Mouse (Mus musculus): ENCODE results near the gene Csnk1d. TPM values are rescaled to one million over a fixed set of nuclear protein-coding genes. Genes with fewer than 3 reads are reported as not detected.

Csnk1d gene
- polyA plus RNA-seq, 1 experiment from 2014 or later = 173 TPM

DNA sequence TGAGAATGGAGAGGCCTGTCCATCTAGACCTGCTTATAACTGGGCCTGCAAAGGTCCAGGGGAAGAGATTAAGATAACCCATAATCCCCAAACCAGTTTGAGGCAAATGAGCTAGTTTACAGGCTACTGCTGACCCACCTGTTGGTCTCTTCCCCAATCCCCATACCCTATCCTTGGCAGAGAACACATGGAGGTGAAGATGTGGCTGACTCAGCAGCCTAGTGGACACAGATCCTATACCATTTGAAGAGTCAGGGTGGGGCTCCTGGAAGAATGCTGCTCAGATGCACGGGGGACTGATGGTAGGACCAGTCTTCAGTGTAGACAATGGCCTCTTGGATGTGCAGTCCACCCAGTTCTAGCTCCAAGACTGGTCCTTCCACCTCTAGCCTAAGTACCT, 30.9 kb downstream of the Csnk1d start:
- 60% methylated on average over 1 of the region's 1 CpGs for WGBS
- Histone ChIP-seq H3K27me3 (replicated peaks) (no peaks in the 10 kb centered on the region), H3K9me3 (no peaks in the 10 kb centered on the region), H3K27ac (no peak overlapping the region), H3K4me2 (no peak overlapping the region), H3K4me1 (no peaks in the 10 kb centered on the region), H3K4me3 (no peak overlapping the region), H3K36me3 (replicated peaks) (peaks cover 37% of the 10 kb centered on the region), H3K9ac (no peak overlapping the region)
- ATAC-seq (replicated peaks) = no peak

DNA sequence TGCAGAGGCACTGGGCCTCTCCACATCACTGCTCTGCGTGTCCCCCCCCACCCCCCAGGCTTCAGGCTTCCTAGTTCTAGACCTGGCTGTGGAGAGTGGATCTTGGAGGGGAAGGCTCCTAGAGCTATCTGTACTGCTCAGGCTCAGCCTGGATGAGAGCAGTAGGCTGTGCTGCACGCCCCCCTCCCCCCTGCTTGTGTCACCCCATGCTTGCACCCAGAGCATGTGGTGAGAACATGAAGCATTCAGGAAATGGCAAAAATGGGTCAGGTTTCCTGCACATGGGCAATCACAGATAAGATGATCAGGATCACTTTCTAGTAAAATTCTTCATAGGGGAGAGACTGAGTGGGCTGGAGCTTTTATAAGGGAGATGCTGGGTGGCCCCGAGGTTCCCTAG, 31.6 kb downstream of the Csnk1d start:
- H3K4me1 ChIP-seq = no peaks in the 10 kb centered on the region
- peaks cover 31% of the 10 kb centered on the region for H3K36me3 ChIP-seq (replicated peaks)
- no peak for ATAC-seq (replicated peaks)
- no peak overlapping the region for H3K4me3 ChIP-seq
- H3K4me2 ChIP-seq = no peak overlapping the region
- WGBS = 75% methylated on average over 3 of the region's 3 CpGs
- no peak overlapping the region for H3K9ac ChIP-seq
- H3K27me3 ChIP-seq (replicated peaks) = no peaks in the 10 kb centered on the region
- no peaks in the 10 kb centered on the region for H3K9me3 ChIP-seq
- no peak overlapping the region for H3K27ac ChIP-seq

- H3K4me2 ChIP-seq = no peak overlapping the region
- no peak overlapping the region for H3K9ac ChIP-seq
- no peak for ATAC-seq (replicated peaks)
- 88% methylated on average over 18 of the region's 18 CpGs for WGBS
- no peak overlapping the region for H3K27ac ChIP-seq
- no peaks in the 10 kb centered on the region for H3K27me3 ChIP-seq (replicated peaks)
- H3K4me1 ChIP-seq = no peaks in the 10 kb centered on the region
- no peak overlapping the region for H3K4me3 ChIP-seq
- H3K9me3 ChIP-seq = no peaks in the 10 kb centered on the region
- H3K36me3 ChIP-seq (replicated peaks) = peaks cover 26% of the 10 kb centered on the region
Measured at GRCm38 (mm10) chr11:120959066-120959465, 32.1 kb downstream of the Csnk1d start.

GRCm38 (mm10) chr11:120957731-120958257, 33.3 kb downstream of the Csnk1d start:
- H3K27ac ChIP-seq = no peak overlapping the region
- no peak overlapping the region for H3K9ac ChIP-seq
- 85% methylated on average over 15 of the region's 15 CpGs for WGBS
- no peak for ATAC-seq (replicated peaks)
- H3K4me1 ChIP-seq = no peaks in the 10 kb centered on the region
- H3K9me3 ChIP-seq = no peaks in the 10 kb centered on the region
- peaks cover 13% of the 10 kb centered on the region for H3K36me3 ChIP-seq (replicated peaks)
- H3K4me2 ChIP-seq = no peak overlapping the region
- no peaks in the 10 kb centered on the region for H3K27me3 ChIP-seq (replicated peaks)
- no peak overlapping the region for H3K4me3 ChIP-seq

GRCm38 (mm10) chr11:120957052-120957451, 34.1 kb downstream of the Csnk1d start:
- Histone ChIP-seq H3K4me2 (no peak overlapping the region), H3K27ac (no peak overlapping the region), H3K9ac (no peak overlapping the region), H3K4me3 (no peak overlapping the region), H3K36me3 (replicated peaks) (peaks cover 6% of the 10 kb centered on the region), H3K4me1 (no peaks in the 10 kb centered on the region), H3K27me3 (replicated peaks) (no peaks in the 10 kb centered on the region), H3K9me3 (no peaks in the 10 kb centered on the region)
- 71% methylated on average over 8 of the region's 8 CpGs for WGBS
- ATAC-seq (replicated peaks) = no peak

- Histone ChIP-seq H3K36me3 (replicated peaks) (peaks cover 5% of the 10 kb centered on the region; the same call in 1 of the 2 replicates), H3K4me1 (peaks cover 9% of the 10 kb centered on the region), H3K4me2 (no peak overlapping the region), H3K27ac (no peak overlapping the region), H3K9me3 (no peaks in the 10 kb centered on the region), H3K4me3 (no peak overlapping the region), H3K9ac (no peak overlapping the region), H3K27me3 (replicated peaks) (peaks cover under 1% of the 10 kb centered on the region; the same call in 1 of the 2 replicates)
- 96% methylated on average over 8 of the region's 8 CpGs for WGBS
- ATAC-seq (replicated peaks) = no peak
Measured at GRCm38 (mm10) chr11:120955701-120956100, 35.4 kb downstream of the Csnk1d start.

DNA sequence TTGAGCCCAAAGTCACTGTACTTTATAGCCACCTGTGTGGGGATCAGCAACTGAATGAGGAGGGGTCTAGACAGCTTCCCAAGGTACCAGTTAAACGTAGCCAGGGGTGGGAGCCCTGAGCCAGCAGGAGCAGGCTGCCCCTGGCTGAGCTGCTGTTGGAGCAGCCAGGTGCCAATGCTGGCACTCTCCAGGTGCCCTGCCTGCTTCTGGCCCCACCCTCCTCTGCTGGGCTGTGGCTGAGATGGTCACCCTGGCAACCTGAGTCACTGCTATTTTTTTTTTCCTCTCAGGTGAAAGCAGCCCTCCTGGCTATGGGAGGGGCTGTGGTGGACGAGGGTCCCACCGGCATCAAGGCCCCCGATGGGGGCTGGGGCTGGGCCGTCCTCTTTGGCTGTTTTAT, 36.2 kb downstream of the Csnk1d start:
- Histone ChIP-seq H3K9ac (no peak overlapping the region), H3K36me3 (replicated peaks) (peaks cover 5% of the 10 kb centered on the region; the same call in 1 of the 2 replicates), H3K4me1 (peaks cover 14% of the 10 kb centered on the region), H3K27ac (no peak overlapping the region), H3K4me2 (no peak overlapping the region), H3K4me3 (no peak overlapping the region), H3K9me3 (no peaks in the 10 kb centered on the region), H3K27me3 (replicated peaks) (peaks cover 8% of the 10 kb centered on the region)
- 88% methylated on average over 5 of the region's 5 CpGs for WGBS
- ATAC-seq (replicated peaks) = no peak

DNA sequence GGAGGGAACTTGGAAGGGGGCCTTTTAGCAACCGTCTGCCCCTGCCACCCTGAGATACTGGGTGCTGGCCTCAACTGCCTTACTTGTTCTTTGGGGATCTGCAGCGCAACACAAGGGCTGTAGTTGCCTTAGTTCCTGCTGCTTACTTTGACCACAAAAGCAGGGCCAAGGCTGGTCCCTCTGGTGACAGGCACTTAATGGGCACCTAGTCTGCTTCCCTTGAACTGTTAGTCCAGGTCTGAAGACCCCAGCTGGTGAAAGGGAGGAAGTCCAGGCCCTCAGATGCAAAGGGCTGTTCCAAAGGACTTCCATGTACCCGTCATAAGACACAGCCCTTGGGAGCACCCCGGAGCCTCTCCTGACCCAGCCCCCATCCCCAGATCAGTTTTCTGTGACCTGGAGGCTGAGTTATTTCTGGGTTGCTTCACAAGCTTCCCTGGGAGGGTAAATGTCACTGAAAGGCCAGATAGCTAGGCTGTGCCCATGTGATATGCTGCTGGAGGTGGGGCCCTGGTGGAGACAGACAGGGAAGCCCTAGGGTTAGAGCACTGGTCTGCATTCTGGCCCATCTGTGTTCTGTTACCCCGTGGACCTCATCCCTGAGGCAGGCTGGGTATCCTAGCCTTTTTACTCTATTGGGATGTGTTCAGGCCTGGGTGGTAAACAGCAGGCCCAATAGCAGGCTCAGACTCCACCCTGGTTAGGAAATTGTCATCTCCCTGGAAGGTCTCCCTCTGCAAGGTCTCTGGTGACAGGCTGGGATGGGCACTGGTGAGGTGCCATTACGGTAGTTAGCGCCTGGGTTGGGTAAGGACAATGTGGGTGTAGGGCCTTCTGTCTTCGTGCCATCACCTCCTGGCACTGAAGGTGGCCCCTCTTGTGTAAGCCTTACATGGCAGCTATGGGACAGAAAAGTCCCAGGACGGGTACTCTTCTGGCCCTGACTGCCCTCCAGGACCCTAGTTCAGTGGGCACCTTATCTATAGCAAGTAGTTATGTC, 39.1 kb downstream of the Csnk1d start:
- H3K4me3 ChIP-seq = no peak overlapping the region
- no peaks in the 10 kb centered on the region for H3K9me3 ChIP-seq
- H3K27ac ChIP-seq = no peak overlapping the region
- 82% methylated on average over 9 of the region's 9 CpGs for WGBS
- peak overlapping the region; percentile 68 for H3K4me2 ChIP-seq
- no peak overlapping the region for H3K9ac ChIP-seq
- peaks cover 31% of the 10 kb centered on the region for H3K27me3 ChIP-seq (replicated peaks)
- peaks cover 21% of the 10 kb centered on the region for H3K4me1 ChIP-seq
- ATAC-seq (replicated peaks) = no peak
- no peaks in the 10 kb centered on the region for H3K36me3 ChIP-seq (replicated peaks)

DNA sequence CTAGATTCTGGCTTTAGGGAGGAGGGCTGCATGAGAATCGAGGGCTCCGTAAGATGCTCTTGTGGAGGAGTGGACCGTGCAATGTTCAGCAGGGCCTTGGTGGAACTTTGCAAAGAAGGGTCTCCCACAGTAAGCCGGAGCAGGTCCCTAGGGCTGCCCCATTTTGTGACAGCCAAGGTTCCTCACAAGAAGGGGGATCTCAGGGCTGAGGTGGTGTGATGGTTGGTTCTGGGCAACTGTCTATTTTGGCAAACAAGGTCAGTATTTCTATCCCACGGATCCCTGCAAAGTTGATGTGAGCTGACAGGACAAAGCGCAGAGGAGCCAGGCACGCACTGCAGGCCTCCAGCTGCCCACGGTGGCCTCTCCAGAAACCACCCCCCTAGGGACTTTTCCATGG, 39.9 kb downstream of the Csnk1d start:
- Histone ChIP-seq H3K4me1 (peaks cover 21% of the 10 kb centered on the region), H3K27me3 (replicated peaks) (peaks cover 31% of the 10 kb centered on the region), H3K36me3 (replicated peaks) (no peaks in the 10 kb centered on the region), H3K4me3 (peak overlapping the region; percentile 44), H3K9me3 (no peaks in the 10 kb centered on the region), H3K4me2 (peak overlapping the region; percentile 68), H3K9ac (peak overlapping the region; percentile 37), H3K27ac (no peak overlapping the region)
- ATAC-seq (replicated peaks) = no peak; the same call in 1 of the 2 replicates
- 17% methylated on average over 8 of the region's 8 CpGs for WGBS

DNA sequence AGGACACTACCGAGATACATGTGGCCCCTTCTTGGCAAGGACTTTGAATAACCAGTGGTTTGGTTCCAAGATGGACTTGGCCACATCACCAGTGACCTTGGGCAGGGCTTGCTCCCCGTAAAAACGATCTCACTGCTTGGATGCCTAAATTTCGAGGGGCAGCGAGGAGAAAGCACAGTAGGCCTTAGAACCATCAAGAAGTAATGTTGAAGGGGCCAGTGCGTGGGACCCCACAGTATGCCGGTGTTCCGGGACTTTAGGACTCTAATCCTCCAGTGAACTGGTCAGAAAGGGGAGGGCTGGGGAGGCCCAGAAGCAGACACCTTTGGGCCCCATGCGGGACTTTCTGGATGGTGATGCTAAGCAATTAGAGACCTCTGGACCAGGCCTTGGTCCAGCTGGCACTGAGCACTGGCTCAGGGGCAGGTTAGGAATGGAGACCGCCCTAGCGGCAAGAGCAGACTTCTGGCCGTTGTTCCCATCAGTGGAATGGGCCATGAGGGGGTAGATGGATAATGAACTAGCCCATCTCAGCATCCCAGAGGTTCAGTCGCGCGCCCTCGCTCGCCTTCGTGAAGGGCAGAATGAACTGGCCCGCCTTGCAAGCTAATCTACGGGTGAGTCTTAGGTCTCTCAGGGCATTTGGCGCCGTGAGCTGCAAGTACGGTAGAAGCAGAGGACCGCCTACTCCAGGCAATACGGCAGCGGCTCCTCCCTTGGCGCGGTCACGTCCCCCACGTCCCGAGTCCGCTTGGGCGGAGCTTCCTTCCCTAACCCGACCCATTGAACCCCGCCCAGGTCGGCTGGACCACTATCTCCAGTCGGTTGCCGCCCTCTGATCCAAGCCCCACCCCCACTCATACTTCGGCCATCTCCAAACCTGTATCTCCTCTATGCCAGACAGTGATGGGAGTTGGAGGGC, 40.6 kb downstream of the Csnk1d start:
- H3K27ac ChIP-seq = no peak overlapping the region
- H3K9ac ChIP-seq = peak overlapping the region; percentile 37
- peak; percentile 77 for ATAC-seq (replicated peaks)
- under 1% methylated on average over 39 of the region's 39 CpGs for WGBS
- no peaks in the 10 kb centered on the region for H3K9me3 ChIP-seq
- H3K4me2 ChIP-seq = peak overlapping the region; percentile 68
- peak overlapping the region; percentile 44 for H3K4me3 ChIP-seq
- H3K36me3 ChIP-seq (replicated peaks) = no peaks in the 10 kb centered on the region
- peaks cover 21% of the 10 kb centered on the region for H3K4me1 ChIP-seq
- peaks cover 31% of the 10 kb centered on the region for H3K27me3 ChIP-seq (replicated peaks)

DNA sequence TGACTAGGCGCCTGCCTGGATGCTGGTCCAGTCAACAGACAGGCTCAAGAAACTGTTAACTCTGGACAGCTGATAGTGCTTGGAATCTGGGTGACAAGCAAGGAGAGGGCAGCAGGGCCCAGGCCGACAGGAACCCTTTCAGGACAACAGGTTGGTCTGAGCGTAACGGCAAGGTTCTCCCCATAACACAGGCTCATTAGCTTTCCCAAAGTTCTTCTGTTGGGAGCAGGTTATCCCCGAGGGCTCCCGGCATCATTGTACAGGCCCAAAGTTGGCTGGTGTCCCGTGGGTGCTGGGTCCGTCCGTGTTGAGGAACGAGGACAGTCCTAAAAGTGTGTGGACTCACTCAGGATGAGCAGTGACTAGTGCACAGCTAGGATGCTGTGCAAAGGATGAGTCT, 41.3 kb downstream of the Csnk1d start:
- H3K27me3 ChIP-seq (replicated peaks) = peaks cover 31% of the 10 kb centered on the region
- peak overlapping the region; percentile 38; the same call in 1 of the 2 replicates for H3K4me3 ChIP-seq
- WGBS = 15% methylated on average over 10 of the region's 10 CpGs
- H3K4me2 ChIP-seq = peak overlapping the region; percentile 68
- no peak for ATAC-seq (replicated peaks)
- H3K36me3 ChIP-seq (replicated peaks) = no peaks in the 10 kb centered on the region
- peaks cover 21% of the 10 kb centered on the region for H3K4me1 ChIP-seq
- H3K9me3 ChIP-seq = no peaks in the 10 kb centered on the region
- H3K27ac ChIP-seq = no peak overlapping the region
- no peak overlapping the region for H3K9ac ChIP-seq

Data from midbrain, embryonic 15.5 days (tissue).